Mouse (Mus musculus) inflammation-experienced regulatory T-cells, adult 6 months (primary cell): ENCODE measurements around the gene Olfr961. TPM values are rescaled to one million over a fixed set of nuclear protein-coding genes. Genes with fewer than 3 reads are reported as not detected.

ENCODE experiments used
- polyA plus RNA-seq, 3 experiments: library from polyadenylated mRNA; unstranded; fragments of 100-300 nt; shearing (Covaris generic); gene quantifications; one replicate each; pipeline ENCODE4 v1.2.1; 2017

The Olfr961 gene
- polyA plus RNA-seq, 3 experiments from 2014 or later: not detected

Other genes starting within 250 kb of the Olfr961 start
- gene Olfr952, start 217.9 kb upstream of the Olfr961 start, polyA plus RNA-seq: not detected
- gene Olfr954, start 188.4 kb upstream of the Olfr961 start, polyA plus RNA-seq: not detected
- gene Olfr955, start 173.1 kb upstream of the Olfr961 start, polyA plus RNA-seq: not detected
- not detected for gene Olfr44, start 151.1 kb upstream of the Olfr961 start, polyA plus RNA-seq
- gene Olfr957, start 129.3 kb upstream of the Olfr961 start, polyA plus RNA-seq: not detected
- gene Olfr958, start 91.0 kb upstream of the Olfr961 start, polyA plus RNA-seq: not detected
- not detected for gene Olfr959, start 69.5 kb upstream of the Olfr961 start, polyA plus RNA-seq
- not detected for gene AW551984, start 40.7 kb upstream of the Olfr961 start, polyA plus RNA-seq
- not detected for gene Olfr148, start 34.4 kb upstream of the Olfr961 start, polyA plus RNA-seq
- gene Olfr960, start 23.7 kb upstream of the Olfr961 start, polyA plus RNA-seq: not detected
- gene Olfr963, start 22.1 kb downstream of the Olfr961 start, polyA plus RNA-seq: not detected
- gene Olfr149, start 62.0 kb downstream of the Olfr961 start, polyA plus RNA-seq: not detected
- gene Olfr965, start 66.3 kb downstream of the Olfr961 start, polyA plus RNA-seq: not detected
- gene Olfr150, start 85.9 kb downstream of the Olfr961 start, polyA plus RNA-seq: not detected
- gene Olfr967, start 101.2 kb downstream of the Olfr961 start, polyA plus RNA-seq: not detected
- not detected for gene Olfr968, start 138.2 kb downstream of the Olfr961 start, polyA plus RNA-seq
- not detected for gene Olfr969, start 145.9 kb downstream of the Olfr961 start, polyA plus RNA-seq
- not detected for gene Olfr970, start 163.8 kb downstream of the Olfr961 start, polyA plus RNA-seq
- gene Olfr971, start 191.8 kb downstream of the Olfr961 start, polyA plus RNA-seq: not detected
- gene Olfr972, start 221.3 kb downstream of the Olfr961 start, polyA plus RNA-seq: not detected